Mouse (Mus musculus) mouse embryonic stem cell (cell line): ENCODE data around the gene P4ha2.

Experiments used
- in situ Hi-C, 2 experiments: fragments of 300-500 bp; cut with MboI; formaldehyde crosslinking; loops; 1 replicate in 1 of 2; 3 replicates in 1 of 2; pipeline ENCODE4 v1.14.3; 2019 to 2020; ENCODE audit warnings: low sequenced_read_pairs in 2 of 2, low pct_unique_long_range_greater_than_20kb in 1 of 2, mixed read lengths in 1 of 2; ENCODE audit not compliant: unreplicated experiment in 1 of 2

The P4ha2 gene

GRCm38 (mm10) chr11:54093000-54093399 is 6.9 kb upstream of the P4ha2 start:
- in situ Hi-C loops, result no loop called here

GRCm38 (mm10) chr11:54100692-54101591 is 1.0 kb downstream of the P4ha2 start:
- in situ Hi-C loops, result no loop called here

DNA sequence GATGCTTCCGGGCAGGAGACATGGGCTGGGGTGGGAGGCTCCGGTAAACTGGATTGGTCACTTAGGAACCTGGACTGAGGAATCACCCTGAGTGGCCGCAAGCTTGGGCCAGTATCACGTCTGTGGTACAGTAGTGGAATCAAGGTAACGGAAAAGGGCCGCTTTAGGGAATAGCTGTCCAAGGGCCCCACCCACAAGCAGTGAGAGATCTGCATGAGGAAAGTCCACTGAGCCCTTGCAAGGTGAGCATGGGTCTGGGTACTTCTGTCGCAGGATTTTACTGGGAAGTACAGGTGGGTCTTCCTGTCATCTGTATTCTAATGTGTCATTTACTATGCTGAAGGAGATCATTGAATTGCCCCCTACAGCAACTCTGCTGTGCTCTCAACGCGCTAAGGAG is 1.8 kb downstream of the P4ha2 start:
- in situ Hi-C loops, result no loop called here

DNA sequence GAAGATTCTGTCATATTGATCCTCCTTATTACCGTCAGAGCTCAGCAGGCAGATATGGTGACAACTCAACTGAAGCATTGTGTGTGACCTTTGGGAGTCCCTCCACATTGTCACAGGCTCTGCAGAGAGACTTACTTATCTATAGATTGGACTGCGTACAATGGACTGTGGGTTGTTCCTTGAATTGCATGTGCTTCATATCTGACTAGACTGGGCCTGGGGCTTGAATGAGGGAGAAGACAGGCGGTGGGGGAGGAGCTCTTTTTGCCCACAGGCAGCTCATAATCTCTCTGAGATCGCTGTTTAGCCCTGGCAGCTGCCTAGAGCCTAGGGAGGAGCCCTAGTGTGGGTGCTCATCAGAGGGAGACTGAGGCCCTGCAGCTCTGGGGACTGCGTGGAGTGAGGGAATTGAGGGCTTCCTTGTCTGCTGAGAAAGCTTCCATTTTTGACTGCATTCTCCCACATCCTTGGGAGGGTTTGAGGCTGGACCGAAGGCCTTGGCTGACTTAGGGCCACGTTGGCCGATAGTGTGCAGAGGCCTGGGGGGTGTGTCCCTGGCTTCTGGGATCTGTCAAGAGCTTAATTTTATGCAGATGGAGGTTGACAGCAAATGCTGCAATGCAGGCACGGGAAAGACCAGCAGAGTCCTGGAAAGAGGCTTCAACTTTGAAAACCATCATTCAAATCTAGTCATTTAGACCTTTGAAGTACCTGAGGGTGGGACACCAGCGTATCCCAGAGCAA is 3.0 kb downstream of the P4ha2 start:
- in situ Hi-C loops, result no loop called here

- in situ Hi-C loops, result no loop called here
Measured at GRCm38 (mm10) chr11:54105011-54105410, 5.1 kb downstream of the P4ha2 start.

- in situ Hi-C loops, result no loop called here
Measured at GRCm38 (mm10) chr11:54106676-54107075, 6.8 kb downstream of the P4ha2 start.

GRCm38 (mm10) chr11:54107239-54107638 is 7.3 kb downstream of the P4ha2 start:
- in situ Hi-C loops, result no loop called here

GRCm38 (mm10) chr11:54108131-54108530 is 8.2 kb downstream of the P4ha2 start:
- in situ Hi-C loops, result no loop called here

- in situ Hi-C loops, result no loop called here
Measured at GRCm38 (mm10) chr11:54108894-54109293, 9.0 kb downstream of the P4ha2 start.

DNA sequence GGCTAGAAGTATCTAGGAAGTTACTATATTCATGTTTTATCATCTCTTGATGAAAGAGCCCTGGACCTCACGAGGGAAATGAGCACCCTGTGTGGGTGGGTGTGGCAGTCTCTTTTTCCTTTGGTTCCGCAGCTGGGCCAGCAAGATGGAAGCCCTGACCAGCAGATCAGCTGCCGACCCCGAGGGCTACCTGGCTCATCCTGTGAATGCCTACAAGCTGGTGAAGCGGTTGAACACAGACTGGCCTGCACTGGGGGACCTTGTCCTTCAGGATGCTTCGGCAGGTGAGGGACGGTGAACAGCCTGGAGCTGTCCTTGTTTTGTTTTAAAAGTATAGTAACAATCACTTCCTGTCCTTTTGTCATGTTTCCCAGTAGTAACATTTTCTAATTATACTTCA is 11.4 kb downstream of the P4ha2 start:
- in situ Hi-C loops, result no loop called here

- in situ Hi-C loops, result no loop called here
Measured at GRCm38 (mm10) chr11:54111976-54112741, 12.3 kb downstream of the P4ha2 start.

- in situ Hi-C loops, result no loop called here
Measured at GRCm38 (mm10) chr11:54112920-54113319, 13.0 kb downstream of the P4ha2 start.

DNA sequence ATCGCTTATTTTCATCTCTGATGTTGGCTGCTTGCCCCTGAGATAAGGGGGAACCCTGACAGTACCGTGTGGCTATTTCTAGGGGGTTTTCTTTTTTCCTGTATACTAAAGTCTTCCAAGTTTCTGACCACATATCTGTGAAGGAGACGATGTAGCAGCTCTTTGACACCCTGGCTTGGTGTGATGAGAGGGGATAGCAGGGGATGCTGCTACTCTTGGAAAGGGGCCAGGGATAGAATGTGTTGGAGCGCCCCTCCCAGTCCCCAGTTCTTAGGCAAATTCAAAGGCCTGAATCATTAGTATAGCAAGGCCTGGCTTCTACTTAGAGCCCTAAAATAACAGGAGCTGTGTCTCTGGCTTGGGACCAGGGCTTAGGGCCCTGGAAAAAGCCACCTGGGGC is 13.5 kb downstream of the P4ha2 start:
- in situ Hi-C loops, result no loop called here

DNA sequence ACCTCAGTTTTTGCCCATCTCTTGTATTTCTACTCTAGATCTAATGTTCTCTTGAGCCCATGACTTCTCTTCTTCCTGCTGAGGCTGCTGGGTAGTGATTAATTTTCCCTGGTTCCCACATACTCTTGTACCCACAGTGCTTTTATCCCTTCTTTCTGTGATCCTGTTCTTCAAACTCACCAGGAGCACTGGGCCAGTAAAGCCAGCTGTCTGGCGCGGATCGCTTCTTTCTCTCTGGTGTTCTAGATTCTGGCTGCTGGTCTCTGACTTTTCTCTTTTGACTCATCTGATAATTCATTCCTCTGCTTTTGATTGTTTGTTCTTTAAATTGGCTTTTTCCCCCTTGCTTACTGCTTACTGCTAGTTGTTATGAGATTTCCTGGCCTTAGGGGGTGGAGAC is 14.9 kb downstream of the P4ha2 start:
- in situ Hi-C loops, result no loop called here

DNA sequence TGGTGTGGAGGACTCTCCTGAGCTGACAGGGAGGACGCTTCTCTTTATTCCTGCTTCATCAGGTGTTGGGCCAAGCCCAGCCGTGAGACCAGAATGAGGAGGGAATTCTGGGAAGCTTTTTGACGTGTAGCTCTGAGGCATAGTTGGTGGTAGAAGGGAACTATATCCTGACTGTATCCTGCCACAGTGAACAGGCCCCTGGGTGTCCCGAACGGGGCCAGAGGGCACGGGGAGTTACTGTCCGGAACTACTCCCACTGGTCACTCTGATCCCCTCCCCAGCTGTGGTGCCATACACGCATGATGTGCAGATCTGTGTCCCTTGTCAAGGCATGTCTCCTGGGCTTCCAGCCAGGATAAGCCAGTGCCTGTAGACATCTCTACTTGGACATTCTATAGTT is 15.4 kb downstream of the P4ha2 start:
- in situ Hi-C loops, result no loop called here

DNA sequence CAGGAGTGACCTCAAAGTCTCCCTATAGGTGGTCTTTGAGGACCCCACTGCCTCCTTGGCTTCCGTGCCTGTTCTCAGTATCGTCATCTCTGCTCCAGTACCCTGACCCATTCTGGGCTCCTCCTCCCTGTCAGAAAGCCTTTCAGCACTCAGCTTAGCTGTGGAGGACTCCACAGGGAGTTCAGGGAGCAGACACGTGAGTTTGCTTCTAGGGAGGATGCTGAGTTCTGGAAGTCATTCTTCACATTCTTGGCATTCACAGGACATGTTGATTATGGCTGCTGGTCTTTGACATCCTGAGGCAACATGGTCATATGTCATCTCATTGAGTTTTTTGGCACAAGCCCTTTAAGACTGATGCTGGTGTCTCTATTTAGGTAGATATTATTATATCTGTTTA is 16.0 kb downstream of the P4ha2 start:
- in situ Hi-C loops, result no loop called here

- in situ Hi-C loops, result no loop called here
Measured at GRCm38 (mm10) chr11:54116406-54116805, 16.5 kb downstream of the P4ha2 start.

DNA sequence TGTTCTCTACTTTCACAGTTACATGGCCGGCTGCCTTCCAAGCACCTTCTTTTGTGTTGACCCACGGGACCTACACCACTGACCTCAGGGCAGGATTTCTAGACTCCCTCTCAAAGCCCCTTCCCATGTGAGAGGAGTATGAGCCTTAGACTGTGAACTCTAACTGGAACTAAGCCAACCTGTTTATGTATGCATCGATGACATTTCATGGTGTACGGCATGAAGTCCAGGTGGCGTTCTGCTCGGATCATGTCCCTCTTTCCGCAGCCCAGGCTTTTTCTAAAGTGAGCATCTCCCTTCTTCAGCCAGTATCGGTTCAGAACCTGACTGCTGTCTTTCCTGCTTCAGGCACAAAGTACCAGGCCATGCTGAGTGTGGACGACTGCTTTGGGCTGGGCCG is 17.2 kb downstream of the P4ha2 start:
- in situ Hi-C loops, result no loop called here

- in situ Hi-C loops, result no loop called here
Measured at GRCm38 (mm10) chr11:54119126-54119525, 19.2 kb downstream of the P4ha2 start.
